Mouse (Mus musculus) T-helper 1 cell (primary cell): ENCODE results near the gene Dcun1d4.
"Not testable (repeated sequence)": the region's sequence is repeated elsewhere in the genome, so short reads cannot be mapped to it uniquely, and the experiment has no call there.

Experiments
- in situ Hi-C: fragments of 300-600 bp; cut with MboI, MseI; formaldehyde crosslinking; loops from one replicate; pipeline ENCODE4 v1.15.1; 2025; ENCODE audit warnings: high pct_unique_total_duplicates

The Dcun1d4 gene

DNA sequence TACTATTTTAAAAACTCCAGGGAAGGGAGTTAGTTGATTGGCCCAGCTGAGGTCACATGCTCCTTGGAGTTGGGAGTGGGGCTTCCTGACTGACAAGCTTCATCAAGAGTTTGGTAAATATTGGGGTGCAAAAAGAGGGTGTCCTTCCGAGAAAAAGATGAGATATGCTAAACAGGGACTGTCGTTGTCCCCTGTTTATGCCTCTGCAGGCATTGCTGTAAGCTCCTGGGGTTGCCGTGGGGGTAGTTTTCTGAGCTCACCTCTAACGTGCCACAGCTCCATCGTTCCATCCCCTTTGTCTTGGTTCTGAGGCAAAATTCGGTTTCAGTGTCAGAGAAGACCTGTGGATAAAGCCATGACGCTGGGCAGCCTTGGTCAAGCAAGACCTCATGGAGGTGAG lies at the start of gene Dcun1d4:
Gene Dcun1d4, plus strand, starts transcription at position 301 of the 400 bp plus-strand sequence.
- in situ Hi-C loops: no loop called here

DNA sequence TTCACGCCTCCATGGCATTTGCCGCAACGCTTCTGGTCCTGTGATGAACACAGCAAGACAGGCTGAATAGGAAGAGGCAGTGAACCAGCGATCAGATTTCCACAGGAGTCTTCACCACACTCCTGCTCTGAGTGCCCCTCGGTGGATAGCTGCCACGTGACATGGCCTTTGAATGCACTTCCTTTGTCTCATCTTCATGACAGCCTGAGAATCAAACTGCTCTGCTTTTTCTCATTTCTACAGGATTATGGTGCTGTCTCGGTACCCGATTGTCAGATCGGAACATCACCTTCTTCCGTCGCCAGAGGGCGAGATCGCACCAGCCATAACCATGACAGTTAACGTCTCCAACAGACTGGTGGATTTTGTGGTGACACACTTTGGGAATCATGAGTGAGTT lies 49.2 kb upstream of the Dcun1d4 start:
- in situ Hi-C loops: loop anchor here (5.0 kb wide), 2 partner anchors 41 to 196 kb away; no protein-coding TSS in a partner anchor

- in situ Hi-C loops: loop anchor here (5.0 kb wide), 2 partner anchors 39 to 194 kb away; no protein-coding TSS in a partner anchor
Measured at GRCm38 (mm10) chr5:73432805-73433204, 48.0 kb upstream of the Dcun1d4 start.

DNA sequence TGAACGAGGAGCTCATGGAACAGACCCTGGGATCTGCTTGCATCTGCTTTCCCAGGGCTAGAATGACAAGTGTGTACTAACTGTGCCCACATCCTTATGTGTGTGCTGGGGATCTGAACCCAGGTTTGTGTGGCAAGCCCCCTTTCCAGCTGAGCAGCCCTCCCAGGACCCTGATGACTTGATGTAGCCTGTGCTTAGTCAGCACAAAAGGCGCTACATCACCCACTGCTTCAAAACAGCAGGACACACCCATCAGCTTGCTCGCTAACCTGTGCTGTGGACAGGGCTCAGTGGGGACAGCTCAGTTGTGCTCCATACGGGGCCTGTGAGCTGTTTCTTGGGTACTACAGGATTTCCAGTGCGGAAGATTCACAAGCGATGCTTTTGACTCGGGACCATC lies 46.0 kb upstream of the Dcun1d4 start:
- in situ Hi-C loops: loop anchor here (5.0 kb wide), 2 partner anchors 38 to 193 kb away; no protein-coding TSS in a partner anchor

GRCm38 (mm10) chr5:73442176-73442575 lies 38.6 kb upstream of the Dcun1d4 start:
- in situ Hi-C loops: no loop called here

- in situ Hi-C loops: no loop called here
Measured at GRCm38 (mm10) chr5:73450276-73450675, 30.5 kb upstream of the Dcun1d4 start.

- in situ Hi-C loops: no loop called here
Measured at GRCm38 (mm10) chr5:73454502-73455306, 26.1 kb upstream of the Dcun1d4 start.

DNA sequence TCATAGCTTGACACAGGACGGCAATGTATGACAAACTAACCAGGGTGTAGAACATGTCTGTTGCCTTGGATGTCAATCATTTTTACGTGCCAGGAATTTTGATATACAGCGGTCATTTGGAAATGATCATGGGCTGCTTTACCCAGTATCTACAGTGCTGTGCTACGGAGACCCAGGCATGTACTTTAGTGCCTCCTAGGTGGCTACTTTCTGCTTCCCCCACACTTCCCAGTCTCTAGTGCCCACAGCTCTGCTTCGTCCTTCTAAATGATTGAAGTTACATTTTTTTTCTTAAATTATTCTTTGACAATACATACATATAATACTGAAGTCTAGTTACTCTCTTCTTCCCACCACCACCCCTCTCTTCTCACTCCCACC lies 25.5 kb upstream of the Dcun1d4 start:
- in situ Hi-C loops: no loop called here

DNA sequence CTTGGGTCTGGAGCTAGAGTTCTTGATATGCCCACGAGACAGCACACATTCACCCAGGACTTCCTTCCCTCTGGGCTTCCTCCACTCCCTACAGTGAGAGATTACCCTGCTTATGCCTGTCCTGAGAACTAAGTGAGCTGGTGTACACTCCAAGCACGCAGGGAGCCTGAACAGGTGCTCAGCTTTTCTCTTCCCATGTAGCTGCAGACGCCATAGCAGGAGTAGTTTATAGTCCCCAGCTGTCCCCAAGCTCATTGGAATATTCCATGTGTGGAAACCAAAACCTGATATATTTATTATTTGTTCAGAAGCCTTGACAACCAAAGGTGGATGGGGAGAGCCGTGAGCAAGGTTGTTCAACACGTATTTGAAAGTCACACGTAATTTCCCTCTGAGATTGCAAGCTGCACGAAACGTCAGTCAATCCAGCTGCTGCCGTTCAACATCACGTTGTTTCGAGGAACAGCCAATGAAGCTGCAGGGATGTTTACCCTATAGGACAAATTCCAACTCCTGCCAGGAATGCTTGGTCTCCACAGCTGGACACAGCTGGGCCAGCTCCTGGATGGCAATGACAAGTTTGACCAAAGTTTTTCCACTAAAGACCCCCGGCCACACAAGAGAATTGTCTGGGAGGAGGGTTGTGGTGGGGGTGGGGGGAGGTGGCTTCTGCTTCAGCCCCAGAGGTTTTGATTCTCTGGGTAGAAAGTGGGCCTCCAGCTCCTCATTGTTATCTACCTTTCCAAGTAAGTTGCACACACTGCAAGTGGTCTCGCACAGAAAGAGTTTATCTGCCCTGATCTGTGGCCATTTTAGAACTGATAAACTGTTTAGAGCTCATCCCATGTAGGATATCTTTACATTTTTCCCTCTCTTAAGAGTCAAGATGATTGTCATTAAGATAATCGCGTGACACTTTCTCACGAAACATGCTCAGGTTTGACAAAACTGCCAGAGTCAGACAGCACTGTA lies 12.1 kb upstream of the Dcun1d4 start:
- in situ Hi-C loops: no loop called here

DNA sequence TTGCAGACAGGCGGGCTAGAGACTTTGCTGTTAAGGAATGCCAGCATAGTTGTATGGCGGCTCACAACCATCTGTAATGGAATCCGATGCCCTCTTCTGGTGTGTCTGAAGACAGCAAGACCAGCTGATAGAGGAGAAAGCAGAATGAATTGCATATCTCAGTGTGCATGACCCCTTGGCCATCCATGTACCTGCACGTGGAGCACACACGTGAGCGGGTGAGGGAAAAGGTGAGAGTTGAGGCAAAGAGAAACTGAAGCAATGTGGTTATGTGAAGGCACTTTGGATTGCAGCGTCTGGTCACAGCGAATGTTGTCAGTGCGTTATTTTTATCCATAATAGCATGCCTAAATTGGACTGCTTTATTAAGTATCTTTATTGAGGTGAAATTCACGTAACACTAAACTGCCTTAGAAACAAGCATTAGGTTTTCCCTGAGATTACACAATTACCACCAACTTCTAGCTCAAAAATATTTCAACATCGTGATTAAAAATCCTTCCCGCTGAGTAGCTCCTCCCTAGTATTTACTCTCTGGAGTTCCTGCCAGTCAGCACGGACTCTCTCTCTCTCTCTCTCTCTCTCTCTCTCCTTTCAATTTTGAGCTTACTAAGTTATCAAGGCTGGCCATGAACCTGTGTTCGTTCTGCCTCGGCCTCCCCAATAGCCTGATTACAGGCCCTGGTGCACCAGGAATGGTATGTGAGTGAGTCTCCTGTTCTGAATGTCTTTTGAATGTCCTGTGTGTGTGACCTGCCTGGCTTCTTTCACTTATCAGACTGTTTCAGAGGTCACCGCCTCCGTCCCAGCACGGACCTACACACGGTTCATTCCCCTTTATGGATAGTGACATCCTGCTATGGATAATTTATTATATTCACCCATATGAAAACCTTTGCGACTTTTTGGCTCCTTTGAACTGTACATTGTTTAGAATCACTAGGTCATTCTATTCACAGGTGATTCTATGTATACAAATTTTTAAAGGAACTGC lies 6.1 kb upstream of the Dcun1d4 start:
- in situ Hi-C loops: loop anchor here (5.0 kb wide), 1 partner anchor 42 kb away; no protein-coding TSS in a partner anchor

- in situ Hi-C loops: no loop called here
Measured at GRCm38 (mm10) chr5:73481401-73481800, 601 bp downstream of the Dcun1d4 start.

DNA sequence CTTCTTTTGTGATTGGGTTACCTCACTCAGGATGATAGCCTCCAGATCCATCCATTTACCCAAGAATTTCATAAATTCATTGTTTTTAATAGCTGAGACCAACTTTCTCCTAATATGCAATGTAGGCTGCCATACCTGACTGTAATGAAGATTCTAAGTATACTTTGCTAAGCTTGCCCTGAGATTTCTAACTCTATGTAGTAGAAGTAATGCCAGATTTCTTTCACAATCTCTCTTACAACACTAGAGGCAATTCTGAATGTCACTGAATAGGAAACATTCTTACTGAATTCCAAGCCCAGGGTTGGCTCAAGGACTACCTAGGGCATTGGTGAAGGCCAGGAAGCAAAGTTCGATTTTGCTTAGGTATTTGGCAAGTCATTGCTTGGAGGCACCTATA lies 1.6 kb downstream of the Dcun1d4 start:
- in situ Hi-C loops: not testable (repeated sequence)

- in situ Hi-C loops: no loop called here
Measured at GRCm38 (mm10) chr5:73484016-73484615, 3.3 kb downstream of the Dcun1d4 start.

DNA sequence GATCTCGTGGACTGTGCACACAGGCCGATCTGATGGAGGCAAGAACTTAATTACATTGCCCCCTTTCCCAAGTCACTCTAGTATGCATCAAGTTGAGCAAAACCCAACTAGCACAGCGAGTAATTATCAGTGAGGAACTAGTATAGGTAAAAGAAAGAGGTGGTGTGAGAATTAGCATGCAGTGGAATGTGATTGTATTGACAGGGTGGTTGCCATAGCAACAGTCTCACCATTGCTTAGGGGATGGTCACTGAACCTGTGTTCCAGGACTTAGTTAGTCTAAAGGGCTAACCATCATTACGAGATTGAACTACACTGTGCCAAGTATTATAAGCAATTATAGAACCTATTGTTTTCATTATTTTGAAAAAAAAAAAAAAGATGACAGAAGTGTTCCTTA lies 5.7 kb downstream of the Dcun1d4 start:
- in situ Hi-C loops: no loop called here

GRCm38 (mm10) chr5:73489915-73490314 lies 9.1 kb downstream of the Dcun1d4 start:
- in situ Hi-C loops: no loop called here

DNA sequence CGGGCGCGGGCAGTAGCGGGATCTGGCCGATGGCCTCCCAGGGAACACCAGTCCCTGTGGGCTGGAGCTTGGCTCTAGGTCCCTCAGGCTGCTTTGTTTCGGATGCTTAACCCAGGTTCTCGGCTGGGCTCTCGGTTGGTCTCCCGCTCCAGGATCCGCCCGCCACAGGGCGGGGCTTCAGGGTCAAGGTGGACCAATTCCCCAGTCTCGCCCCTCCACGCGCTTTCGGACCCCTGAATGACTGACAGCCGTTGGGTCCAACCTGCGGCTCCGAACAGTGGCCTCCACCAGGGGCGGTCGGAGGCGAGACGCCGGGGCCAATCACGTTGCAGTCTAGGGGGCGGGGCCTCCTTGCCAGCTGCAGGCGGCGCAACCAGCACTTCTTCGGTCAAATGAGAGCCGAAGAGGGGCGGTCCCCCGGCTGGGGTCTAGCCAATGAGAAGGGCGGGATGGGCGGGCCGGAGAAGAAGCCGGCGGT lies 9.8 kb downstream of the Dcun1d4 start:
- in situ Hi-C loops: no loop called here

GRCm38 (mm10) chr5:73491074-73491836 lies 10.5 kb downstream of the Dcun1d4 start:
- in situ Hi-C loops: no loop called here

DNA sequence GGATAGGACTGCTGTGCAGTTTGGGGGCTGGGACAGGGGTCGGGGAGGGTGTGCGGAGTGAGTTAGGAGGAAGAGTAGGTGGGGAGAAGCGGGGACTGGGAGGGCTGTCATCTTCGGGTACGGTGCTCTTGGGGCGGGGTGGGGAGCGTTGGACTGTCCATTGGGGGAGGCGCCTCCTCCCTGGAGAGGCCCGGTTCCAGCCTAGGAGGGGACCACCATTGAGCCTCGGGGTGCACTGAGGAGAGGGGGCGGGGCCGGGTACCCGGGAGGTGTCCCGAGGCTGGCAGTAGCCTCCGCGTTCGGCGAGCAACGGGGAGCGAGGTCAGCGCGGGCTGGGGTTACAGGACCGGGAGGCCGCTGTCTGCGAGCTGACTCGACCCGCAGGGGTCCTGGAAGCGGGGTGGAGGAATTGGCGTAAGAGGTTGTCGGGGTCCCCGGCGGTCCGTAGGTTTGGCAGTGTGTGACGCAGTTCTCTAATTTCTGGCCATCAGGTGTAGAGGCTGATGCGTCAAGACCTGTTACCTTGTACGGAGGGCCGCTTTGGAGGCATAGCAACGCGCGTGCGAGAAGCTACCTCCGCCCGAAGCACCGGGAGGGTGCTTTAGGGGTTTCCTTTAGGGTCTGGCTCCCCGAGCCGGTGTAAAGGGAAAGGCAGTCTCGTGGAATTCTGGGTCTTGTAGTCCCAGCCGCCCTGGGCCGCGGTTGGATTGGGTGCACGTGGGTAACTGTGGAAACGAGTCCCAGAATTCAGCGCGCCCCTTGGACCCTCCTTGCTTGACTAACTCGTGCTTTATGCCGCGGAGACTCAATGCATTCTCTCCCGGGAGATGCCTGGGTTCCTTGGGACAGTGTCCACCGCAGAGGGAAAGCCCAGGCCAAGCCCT lies 11.3 kb downstream of the Dcun1d4 start:
- in situ Hi-C loops: no loop called here

DNA sequence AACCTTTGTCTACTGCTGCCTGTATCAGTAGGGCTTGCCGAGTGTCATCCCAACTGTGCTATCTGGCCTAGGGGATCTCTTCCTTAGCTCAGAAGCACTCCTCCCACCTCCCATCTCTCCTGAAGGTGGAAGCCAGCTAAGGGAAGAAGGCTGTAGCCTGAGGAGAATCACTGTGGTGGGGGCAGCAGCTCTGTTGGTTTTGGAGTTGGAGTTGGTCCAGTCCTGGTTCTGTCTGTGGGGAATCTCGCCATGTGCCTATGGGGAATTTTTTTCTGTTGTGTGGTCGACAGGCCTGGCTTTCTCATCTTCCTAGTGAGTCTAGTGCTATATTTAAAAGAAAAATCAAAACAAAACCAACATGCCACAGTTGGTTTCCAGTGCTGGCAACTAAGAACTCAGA lies 16.6 kb downstream of the Dcun1d4 start:
- in situ Hi-C loops: no loop called here
